Mouse (Mus musculus) adrenal gland, postnatal 4 days (tissue): ENCODE data around the gene Plekhh1. TPM values are rescaled to one million over a fixed set of nuclear protein-coding genes. Genes with fewer than 3 reads are reported as not detected.

ENCODE experiments used
- DNase-seq, 2 experiments: peaks; one replicate each; pipeline ENCODE4 v3.0.0; 2021 to 2022; ENCODE audit warnings: low spot score in 2 of 2, mixed read lengths in 2 of 2
- total RNA-seq, 2 experiments: library from RNA; stranded (reverse); gene quantifications; 2 replicates each; pipeline ENCODE4 v1.2.3; 2021

The Plekhh1 gene
- total RNA-seq, 2 experiments from 2014 or later: 2.7 to 6.7 TPM

DNA sequence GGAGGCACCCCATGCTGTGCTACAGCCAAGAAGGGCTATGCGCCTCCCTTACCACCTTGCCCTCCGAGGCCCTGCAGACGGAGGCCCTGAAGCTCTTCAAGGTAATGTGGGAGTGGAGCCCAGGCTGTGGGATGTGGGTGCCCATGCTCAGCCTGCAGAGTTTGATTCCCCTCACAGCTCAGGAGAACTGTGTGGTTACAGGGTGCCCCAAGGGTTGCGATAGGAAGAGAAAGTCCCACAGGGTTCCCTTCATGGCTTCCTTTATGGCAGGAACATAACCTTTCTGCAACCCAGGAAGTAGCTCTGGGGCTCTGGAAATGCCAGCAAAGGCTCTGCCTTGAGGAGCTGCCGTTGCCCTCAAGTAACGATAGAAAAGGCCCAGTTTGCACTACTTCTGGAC, 41.0 kb downstream of the Plekhh1 start:
- DNase-seq: no peak

DNA sequence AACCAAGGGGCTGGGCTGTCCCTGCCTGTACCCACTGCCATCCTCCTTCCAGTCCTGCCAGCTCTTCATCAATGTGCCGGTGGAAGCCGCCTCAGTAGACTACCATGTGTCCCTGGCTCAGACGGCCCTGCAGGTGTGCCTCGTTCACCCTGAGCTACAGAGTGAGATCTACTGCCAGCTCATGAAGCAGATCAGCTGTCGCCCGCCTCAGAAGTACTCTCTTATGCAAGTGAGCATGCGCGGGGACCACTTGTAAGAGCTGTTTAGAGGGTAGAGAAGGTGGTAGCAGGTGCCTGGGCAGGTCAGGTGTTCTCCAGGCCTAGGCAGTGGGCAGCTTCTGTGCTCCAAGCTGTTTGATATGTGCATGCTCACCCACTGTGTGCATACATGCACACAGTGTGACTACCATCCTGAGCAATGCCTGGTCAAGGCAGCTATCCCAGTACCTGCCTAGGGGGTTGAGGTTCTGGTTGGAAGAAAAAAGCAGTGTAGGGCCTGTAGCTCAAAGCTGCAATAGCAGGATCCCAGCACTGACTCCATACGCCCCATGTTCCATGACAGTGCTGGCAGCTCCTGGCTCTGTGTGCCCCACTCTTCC, 41.9 kb downstream of the Plekhh1 start:
- DNase-seq: no peak

DNA sequence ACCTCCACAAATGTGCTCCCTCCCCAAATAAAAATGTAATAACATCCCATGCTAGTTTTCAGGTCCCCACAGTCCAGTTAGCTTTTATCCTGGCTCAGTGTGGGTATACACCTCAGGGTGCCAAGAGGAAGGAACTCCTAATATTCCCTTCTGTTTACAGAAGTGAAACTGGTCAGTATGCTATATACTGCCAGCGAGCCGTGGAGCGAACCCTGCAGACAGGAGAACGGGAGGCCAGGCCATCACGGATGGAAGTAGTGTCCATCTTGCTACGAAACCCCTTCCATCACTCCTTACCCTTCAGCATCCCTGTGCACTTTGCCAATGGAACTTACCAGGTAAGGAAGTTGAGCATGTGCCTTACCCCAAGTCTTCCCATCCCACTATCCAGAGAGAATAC, 43.6 kb downstream of the Plekhh1 start:
- DNase-seq: no peak

DNA sequence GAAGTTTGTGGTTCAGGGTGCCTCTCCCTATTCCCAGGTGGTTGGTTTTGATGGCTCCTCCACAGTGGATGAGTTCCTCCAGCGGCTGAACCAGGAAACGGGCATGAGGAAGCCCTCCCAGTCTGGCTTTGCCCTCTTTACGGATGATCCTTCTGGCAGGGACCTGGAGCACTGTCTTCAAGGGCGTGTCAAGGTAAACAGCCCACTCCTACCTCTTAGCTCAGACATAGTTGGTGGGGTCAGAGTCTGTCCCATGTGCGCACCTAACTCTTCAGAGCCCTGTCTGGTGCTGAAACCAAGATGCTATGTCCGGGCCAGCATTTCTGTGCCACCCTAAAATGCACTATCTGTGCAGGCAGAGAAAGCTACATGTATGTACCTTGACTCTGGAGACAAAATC, 44.4 kb downstream of the Plekhh1 start:
- no peak for DNase-seq

DNA sequence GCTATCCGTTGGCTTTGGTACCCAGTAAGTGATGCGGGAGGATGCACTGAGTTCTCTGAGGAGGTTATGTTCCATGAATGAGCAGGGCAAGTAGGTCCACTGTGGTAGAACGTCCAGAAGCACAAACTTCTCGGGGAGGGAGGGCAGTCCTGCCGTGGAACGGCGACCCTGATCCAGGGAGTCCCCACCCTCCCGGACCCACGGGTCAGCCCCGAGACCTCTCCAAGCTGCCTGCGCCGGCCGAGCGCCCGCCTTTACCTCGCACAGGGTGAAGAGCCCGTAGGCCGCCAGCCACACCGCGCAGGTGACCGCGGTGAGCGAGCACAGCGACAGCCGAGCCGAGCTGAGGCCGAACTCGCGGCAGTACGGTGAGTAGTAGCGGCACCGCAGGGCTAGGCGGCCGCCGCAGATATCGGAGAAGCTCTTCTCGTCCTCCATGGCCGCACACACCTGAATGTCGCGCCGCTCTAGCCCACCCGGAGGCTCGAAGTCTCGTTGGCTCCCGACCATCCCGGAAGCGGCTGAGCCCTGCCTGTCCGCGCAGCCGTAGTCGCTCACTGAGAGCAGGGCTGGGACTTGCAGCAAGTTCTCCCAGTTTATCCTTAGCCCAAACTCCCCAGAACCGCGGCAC, 60.3 kb downstream of the Plekhh1 start, which contains the start of gene Pigh:
Gene Pigh (minus strand): TSS at position 470 of the 631 bp plus-strand sequence.
- DNase-seq: peak; percentile 64 to 75

DNA sequence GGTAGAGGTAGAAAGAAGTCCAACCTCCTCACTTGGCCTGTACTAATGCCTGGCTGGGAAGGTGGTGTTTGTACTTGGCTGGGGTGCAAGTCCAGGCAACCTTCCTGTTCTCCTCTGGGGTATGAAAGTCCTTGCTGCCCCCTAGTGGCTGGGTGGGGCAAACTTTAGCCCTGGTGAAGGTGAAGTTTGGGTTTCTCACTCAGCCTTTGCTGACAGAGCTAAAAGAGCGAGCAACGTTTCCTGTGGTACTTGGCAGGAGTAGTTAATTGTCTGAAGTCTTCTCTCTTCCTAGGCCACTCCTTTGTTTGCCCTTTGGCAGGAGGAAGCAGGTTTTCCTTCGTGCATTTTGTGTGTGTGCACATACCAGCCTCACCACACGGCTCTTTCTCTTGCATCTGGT, 63.6 kb downstream of the Plekhh1 start:
- DNase-seq: peak; percentile 6 to 42

DNA sequence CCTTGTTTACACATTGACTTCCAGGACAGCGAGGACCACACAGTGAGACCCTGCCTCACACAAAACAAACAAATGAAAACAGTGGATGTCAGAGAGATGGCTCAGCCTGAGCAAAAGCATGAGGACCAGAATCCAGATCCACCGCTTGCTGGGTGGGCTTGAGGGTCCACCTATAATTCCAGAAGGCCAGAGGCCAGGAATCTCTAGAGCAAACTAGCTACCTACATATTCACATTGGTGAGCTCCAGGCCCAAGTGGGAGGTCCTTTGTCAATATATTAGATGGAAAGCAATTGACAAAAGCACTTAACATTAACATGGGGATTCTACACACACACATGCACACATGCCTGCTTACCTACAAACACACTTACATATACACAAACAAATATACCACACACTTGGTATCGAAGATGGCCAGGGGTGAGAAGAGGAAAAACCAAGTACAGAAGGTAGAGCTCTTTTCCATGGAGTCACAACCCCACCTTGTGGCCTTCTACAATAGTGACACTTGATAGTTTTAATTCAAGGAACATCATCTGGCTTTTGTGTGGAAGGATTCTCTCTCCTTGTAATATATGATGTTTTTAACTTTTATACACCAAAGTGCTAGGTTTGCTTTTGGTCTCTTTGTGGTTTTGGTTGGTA, 68.3 kb downstream of the Plekhh1 start:
- DNase-seq: no peak

DNA sequence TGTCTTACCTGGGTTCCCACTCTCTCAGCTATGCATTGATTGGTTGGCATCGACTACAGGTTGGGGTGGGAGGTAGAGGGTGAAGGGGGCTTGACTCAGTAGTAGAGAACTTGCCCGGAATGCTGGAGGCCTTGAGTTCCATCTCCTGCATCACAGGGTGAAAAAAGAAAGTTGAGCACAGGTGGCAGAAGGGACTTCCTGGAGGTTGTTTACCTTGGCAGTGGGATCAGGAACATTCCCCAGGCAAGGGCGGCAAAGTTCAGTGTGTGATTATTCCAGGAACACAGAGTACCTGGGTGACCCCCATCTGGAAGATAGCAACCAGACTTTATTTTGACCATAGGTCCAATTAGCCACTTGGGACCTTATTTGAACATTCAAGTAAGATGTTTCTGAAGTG, 74.8 kb downstream of the Plekhh1 start:
- DNase-seq: no peak

DNA sequence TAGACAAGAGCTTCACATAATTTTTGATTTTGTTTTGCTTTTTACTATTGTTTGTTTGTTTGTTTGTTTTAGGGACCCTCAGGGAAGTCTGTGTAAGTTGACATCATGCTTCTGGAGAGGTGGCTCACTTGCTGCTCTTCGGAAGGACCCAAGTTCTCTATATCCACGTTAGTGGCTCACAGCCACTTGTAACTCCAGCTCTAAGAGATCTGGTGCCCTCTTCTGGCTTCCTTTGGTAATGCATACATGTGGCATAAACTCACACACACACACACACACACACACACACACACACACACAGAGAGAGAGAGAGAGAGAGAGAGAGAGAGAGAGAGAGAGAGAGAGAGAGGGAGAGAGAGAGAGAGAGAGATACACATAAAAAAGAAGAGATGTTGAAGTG, 75.6 kb downstream of the Plekhh1 start:
- no peak for DNase-seq

DNA sequence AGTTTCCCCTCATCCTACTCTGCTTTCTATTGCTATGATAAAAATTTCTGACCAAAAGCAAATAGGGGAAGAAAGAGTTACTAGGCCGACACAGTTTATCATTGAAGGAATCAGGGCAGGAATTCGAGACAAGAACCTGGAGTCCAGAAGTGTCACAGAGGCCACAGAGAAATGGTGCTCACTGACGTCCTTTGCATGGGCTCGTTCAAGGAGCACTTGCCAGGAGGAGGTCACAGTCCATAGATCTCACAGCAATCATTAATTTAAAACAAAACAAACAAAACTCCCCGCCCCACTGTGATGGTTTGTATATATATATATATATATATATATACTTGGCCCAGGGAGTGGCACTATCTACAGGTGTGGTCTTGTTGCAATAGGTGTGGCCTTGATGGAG, 76.3 kb downstream of the Plekhh1 start:
- no peak for DNase-seq

DNA sequence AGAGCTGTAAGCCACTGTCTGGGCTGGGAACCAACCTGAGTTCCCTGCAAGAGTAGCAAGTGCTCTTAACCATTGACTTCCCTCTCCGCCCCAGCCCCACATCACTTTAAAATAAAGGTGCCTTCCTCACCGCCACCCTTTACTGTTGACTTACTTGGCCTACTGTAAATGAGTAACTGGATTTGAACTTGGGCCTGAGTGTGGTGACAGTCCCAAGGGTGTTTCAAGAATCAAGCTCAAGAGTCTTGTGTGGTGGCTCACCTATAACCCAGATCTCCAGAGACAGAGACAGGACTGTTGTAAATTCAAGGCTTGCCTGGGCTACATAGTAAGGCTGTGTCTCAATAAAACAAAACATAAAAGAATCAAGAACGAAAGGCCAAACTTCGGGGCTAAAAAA, 90.0 kb downstream of the Plekhh1 start:
- DNase-seq: no peak

DNA sequence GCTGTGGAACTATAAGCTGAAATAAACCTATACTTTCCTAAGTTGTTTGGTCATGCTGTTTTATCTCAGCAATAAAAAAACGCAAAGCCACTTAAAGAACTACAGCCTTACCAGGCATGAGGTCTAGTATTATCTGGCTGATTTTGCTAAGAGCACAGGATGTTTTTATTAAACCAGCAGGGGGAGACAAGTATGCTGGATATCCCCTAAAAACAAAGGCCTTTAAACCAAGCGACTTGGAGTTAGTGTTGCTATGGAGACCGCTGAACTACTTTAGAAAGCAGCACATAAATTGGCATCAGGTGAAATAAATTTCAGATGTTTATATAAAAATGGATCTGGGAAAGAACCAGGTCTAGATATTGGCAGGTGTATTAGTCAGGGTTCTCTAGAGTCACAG, 93.9 kb downstream of the Plekhh1 start:
- no peak for DNase-seq

DNA sequence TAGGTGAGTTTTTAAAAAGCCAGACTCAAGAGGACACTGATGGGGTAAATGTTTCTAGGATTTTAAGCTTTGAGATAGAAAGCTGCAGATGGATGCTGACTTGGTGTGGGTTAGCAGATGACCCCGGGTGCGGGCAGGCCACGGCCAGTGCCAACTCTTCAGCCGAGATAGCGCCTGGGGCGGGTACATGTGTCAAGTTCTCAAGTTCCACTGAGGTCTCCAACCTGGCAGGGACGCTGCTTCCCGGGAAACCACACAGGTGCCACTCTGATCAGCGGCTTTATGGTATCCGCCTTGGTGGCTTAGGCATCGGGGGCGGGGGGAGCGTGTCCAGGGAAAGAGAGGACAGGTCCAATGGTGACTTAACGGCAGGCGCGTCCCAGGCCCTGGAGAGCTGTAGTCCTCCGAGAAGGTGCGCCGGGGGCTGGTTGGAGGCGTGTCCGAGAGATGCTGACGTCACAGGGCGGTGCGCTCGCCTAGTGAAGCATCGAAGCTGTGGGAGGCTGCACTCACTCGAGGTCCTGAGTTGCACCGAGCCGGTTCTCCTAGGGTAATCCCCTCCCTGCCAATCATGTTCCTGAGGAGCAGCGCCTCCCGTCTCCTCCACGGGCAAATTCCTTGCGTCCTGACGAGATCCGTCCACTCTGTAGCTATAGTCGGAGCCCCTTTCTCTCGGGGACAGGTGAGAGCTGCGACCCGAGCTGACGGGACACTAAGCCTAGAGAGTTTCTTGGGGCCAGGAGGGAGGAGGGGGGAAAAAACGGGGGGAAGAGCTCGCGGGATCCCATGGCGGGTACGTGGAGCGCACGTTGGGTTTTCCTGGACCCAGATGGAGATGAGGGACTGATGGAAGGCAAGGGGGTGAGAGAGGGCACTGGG, 101.6 kb downstream of the Plekhh1 start, which contains the start of gene Arg2:
Gene Arg2 (plus strand): TSS at position 479 of the 879 bp plus-strand sequence.
- peak; percentile 4 to 5 for DNase-seq

Other genes with a start within 250 kb of the Plekhh1 start
- gene Atp6v1d, start 167.5 kb upstream of the Plekhh1 start, total RNA-seq: 10 to 100 TPM; 48.4 to 57.7 TPM
- 10 to 100 TPM; 71.2 to 78.5 TPM for gene Eif2s1, start 167.3 kb upstream of the Plekhh1 start, total RNA-seq
- gene Plek2, start 122.2 kb upstream of the Plekhh1 start, total RNA-seq: 1 to 10 TPM; 1.5 to 2.9 TPM
- gene Tmem229b, start 21.5 kb upstream of the Plekhh1 start, total RNA-seq: 10 to 100 TPM; 18.3 to 19.8 TPM
- 10 to 100 TPM; 10.7 to 12.5 TPM for gene Pigh, start 60.5 kb downstream of the Plekhh1 start, total RNA-seq
- 1 to 10 TPM in 1 of 2 experiments, under 1 TPM in 1; 0.65 to 1.1 TPM for gene Arg2, start 101.6 kb downstream of the Plekhh1 start, total RNA-seq
- 10 to 100 TPM; 62.2 to 67.2 TPM for gene Vti1b, start 143.5 kb downstream of the Plekhh1 start, total RNA-seq
- 10 to 100 TPM; 19.5 to 20.8 TPM for gene Rdh11, start 163.1 kb downstream of the Plekhh1 start, total RNA-seq
- gene Rdh12, start 179.8 kb downstream of the Plekhh1 start, total RNA-seq: 1 to 10 TPM in 1 of 2 experiments, under 1 TPM in 1; 0.87 to 1.1 TPM